Mouse (Mus musculus) G1E-ER4 (cell line): ENCODE data around the gene Oosp3. TPM values are rescaled to one million over a fixed set of nuclear protein-coding genes. Genes with fewer than 3 reads are reported as not detected.
A peak's percentile ranks its signal among the peaks of the same experiment; 100 is the strongest.

Source experiments
- GATA1 ChIP-seq: IDR thresholded peaks from one replicate; pipeline ENCODE4 v1.8.0; 2012; ENCODE audit warnings: low read length, inconsistent platforms
- polyA plus RNA-seq: library from polyadenylated mRNA; stranded (reverse); fragments of >175 nt; gene quantifications from 2 replicates; pipeline ENCODE4 v1.2.3, GENCODE M21; 2012

The Oosp3 gene
- polyA plus RNA-seq: not detected in 2 replicates

DNA sequence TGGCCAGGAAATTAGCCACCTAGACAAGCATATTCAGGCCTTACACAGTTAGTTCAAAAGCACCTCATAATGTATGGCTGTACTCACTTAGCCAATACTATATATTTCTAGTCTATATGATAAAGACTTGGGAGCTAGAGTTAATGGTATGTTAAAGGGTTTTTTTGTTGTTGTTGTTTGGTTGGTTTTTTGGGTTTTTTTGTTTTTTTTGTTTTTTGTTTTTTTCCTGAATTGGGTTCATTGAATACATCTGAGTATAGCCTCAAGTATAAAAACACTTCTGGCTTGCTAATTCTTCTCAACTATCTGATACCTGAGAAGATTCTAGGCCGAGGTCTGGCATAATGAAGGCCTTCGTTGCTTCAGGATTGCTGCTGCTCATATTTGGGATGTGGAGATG lies at the start of gene Oosp3:
Gene Oosp3, plus strand, starts transcription at position 301 of the 400 bp plus-strand sequence.
- no peak for TF ChIP-seq GATA1

DNA sequence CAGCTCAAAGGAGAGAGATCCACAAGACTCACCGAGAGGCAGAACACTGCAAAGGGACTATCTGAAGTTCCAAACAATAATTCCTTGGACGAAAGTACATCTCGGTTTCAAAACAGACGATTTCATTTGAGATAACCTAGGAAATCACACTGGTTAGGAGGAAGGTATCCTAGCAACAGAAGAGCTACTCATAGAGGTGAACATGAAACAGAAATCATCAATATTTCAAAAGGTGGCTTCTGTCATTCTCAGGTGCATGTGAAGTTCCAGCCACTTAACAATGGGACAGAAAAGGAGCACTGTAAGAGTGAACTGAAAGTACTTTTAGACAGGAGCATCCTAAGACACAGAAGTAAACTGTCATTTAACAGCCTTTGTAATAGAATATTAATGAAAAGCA lies 47.3 kb upstream of the Oosp3 start:
- no peak for TF ChIP-seq GATA1

DNA sequence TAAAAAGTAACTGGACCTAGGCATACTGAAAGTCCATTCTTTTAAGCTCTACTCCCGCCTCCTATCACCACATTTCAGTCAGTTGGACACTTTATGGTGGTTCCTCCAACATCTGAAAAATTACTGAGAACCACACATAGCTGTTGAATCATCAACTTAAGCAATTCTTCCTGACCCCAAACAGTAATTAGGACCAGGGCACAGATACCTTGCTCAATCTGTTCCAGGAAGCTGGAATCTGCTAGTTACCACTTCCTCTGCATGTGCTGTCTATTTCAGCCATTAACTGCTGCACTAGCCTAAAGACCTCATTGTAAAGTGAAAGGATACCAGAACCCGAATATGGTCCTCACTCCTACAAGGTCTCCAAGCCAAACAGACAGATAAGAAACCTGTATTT lies 37.7 kb upstream of the Oosp3 start:
- TF ChIP-seq GATA1: no peak

DNA sequence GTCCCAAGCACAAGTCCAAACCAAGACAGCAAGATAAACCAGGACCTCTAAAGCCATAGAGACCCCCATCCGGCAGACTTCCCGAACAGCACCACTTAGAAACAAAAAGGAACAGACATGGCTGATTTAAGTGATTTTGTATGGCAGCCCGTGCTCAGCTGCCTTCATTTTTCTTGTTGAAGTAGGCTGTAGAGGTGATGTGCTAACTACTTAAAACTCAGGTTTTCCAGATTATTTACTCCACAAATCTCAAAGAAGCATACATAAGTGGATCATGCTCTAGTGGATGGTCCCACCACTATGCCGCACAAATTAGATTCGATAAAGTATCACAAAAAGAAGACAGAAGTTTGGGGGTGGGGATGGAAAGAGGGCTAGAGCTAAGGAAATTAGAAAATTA lies 36.4 kb upstream of the Oosp3 start, which contains the start of gene Oosp2:
Gene Oosp2, minus strand, starts transcription at position 101 of the 400 bp plus-strand sequence.
- no peak for TF ChIP-seq GATA1

DNA sequence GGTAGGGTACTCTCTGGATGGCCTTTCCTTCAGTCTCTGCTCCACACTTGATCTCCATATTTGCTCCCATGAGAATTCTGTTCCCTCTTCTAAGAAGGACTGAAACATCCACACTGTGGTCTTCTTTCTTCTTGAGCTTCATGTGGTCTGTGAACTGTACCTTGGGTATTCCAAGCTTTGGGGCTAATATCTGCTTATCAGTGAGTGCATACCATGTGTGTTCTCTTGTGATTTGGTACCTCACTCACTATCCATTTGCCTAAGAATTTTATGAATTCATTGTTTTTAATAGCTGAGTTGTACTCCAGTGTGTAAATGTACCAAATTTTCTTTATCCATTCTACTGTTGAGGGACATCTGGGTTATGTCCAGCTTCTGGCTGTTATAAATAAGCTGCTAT lies 35.3 kb upstream of the Oosp3 start:
- TF ChIP-seq GATA1: no peak

DNA sequence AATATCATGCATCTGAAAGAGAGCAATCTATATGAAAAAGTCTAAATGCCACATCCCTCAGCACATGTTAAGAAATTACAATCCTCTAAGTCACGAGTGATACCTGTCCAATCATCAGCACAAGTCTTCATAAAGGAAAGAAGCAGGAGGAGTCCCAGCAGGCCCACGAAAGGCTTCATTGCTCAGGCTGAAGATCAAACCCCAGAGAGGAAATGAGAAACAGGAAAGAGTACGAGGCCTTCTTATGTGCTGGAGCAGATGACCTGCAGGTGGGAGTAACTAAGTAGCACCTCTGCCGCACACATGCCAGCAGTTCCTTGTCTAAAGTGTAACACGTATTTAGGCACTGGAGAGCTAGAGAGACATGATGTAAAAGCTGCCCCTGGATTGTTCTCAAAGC lies 6.0 kb upstream of the Oosp3 start, which contains the start of gene Oosp1:
Gene Oosp1, minus strand, starts transcription at position 312 of the 400 bp plus-strand sequence.
- no peak for TF ChIP-seq GATA1

DNA sequence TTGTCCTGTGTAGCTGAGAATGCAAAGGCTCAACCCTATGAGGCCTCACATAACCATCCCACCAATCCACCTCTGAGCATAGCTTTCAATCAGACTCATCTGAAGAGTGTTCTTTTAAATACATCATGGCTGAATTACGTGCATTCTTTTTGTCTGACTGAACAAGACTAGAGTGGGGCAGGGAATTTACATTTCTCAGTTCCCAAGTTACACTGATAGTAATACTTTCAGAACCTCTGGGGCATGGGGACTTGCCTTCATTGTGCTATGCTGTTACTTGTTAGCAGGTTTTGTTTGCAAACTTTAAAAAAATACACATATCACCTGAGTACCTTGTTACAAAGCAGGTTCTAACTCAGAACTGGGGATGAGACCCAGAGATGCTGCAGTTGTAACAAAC lies 5.4 kb upstream of the Oosp3 start:
- no peak for TF ChIP-seq GATA1

DNA sequence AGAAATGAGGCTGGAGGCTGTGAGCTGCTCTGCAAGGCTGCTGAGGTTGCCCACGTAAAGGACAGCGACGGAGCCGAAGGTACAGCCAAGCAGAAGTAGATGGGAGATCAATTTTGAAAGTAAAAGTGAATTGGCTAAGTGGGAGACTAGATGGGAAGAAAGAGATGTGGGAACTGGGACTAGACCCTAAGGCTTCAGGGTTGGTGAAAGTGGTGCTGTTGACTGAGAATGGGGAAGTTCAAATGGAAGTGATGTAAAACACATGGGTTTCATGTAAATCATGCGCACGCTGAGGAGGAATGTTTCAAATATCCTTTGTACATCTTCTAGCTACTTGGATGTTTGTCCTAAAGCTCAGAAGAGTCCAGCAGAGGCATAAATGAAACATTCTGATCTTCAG lies 1.5 kb downstream of the Oosp3 start:
- no peak for TF ChIP-seq GATA1

DNA sequence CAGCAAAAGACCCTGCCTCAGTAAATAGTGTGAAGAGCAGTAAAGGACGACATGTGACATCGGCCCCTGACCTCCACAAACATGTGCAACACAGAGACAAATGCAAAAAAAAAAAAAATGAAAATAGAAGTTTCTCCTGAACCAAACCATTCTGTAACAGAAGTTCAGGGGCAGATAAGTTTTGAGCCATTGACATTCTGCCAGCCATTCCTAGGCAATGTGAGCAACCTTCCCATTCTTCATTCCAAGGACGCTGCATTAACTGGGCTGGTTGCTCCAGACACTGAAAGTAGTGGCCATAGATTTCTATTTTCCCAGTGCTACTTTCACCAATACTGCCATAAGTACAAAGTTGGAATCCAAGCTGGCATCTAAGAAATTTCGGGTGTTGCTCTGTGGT lies 15.6 kb downstream of the Oosp3 start:
- TF ChIP-seq GATA1: no peak

DNA sequence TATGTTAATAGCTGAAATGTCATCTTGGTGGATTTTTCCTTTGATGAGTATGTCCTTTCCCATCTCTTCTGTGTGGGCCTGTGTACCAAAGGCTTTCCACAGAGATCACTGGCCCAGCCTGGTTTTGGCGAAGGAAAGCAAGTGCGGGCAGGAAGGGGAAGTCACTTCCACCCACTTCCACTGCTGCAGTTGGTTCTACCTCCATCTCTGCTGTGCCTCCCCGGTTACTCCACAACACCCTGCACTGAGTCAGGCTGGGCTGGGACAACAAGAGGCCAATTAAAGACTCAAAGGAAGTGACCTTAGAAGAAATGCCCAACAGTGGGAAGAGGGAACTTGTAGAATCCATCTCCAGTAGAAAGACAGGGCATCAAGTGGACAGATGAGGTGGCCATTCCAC lies 23.2 kb downstream of the Oosp3 start:
- TF ChIP-seq GATA1: no peak

DNA sequence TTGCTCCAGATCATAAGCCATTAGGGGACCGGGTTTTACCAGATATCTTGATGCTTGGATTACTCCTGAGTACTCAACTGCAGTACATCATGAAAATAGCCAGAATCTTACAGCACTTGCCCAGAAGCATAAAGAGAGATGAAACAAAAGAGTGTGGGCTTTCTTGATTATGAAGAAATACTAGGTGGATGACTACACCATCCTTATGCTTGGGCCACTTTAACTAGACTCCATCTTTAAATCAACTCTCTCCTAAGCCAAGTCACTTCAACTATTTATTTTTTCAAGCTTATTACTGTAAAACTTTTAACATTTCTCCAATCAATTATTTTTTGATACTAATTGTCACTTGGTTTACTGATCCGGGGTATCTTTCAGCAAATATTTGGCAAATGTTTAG lies 27.0 kb downstream of the Oosp3 start:
- TF ChIP-seq GATA1: no peak

DNA sequence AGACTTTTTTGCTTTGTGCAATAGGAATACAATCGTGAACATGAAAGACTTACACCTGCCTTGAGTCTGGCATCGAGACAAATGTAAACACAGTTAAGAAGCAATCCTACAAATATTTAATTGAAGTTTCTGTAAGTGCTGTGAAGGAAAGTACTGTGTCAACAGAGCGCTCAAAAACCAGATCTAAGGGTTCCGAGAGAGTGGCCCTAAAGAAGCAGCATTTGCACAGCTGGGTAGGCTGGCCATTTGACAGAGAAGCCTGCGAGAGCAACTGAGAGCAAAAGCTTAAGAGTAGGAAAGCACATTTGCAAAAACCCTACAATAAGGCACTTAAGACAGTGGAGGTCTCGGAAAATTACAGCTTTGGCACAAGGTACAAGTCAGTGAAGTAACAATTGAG lies 27.4 kb downstream of the Oosp3 start:
- TF ChIP-seq GATA1: no peak

DNA sequence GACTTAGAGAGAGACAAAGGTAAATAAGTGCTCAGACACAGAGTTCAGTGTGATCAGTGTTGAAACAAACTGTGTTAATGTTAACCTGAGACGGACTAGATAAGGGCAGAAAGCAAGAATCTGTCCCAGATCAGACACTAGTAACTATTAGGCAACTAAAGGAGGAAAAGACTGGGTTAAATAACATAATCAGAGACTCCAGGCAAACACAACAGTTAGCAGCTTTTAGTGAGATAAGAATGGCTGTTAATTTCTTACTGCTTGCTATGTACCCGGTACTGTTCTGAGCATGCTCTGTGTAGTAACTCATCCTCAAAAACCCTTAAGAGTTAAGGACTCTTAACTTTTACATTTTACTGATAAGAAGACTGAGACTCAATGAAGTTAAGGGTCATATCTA lies 29.1 kb downstream of the Oosp3 start:
- TF ChIP-seq GATA1: peak; percentile 49

DNA sequence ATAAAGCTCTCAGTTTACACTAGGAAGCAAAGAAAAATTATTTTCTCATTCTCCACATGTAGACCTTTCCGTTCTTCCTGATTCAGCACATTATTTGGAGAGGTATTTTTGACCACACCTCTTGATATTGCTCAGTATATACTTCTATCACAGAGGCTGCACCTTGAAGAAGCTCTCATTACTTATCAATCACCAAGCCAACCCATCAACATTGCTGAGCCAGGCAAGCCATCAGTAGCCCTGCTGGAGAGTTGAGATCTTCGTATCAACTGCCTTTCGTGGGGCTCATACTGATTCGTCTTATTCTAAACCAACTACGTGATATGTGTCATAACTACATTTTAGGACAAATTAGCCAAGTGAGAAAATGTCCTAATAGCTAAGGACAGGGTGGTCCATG lies 30.4 kb downstream of the Oosp3 start:
- TF ChIP-seq GATA1: no peak

DNA sequence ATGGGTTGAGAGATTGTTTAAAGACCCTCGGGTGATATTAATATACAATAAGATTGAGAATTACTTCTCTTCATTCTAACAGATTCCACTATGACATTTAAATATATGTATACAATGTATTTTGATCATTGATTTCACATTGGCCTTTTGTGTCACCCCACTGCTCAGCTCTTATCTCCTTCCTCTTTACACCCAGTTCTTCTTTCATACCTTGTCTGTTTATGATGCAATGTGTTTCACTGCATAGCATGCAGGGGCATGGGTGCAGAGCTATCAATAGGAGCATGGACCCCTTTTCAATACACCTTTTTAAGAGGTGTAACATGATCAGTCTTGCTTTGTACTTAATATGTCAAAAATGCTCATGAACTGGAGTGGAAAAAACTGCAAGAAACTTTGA lies 33.4 kb downstream of the Oosp3 start:
- no peak for TF ChIP-seq GATA1

DNA sequence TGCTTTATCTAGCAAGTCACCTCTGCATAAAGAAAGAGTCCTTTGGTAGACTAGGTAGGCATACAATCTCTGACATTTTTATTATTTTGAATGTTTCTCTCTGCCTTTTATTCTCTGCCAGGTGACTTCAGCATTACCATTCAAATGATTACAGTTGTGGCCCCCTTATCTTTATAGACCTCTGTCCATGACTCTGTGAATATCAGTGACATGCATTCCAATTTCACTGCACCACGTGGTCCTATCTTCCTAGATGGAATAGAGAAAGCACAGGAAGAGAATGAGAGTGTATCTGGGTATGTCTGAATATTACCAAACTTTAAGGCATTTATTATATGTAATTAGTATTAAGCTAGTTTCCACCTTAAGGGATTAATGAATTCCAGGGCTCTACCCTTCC lies 39.6 kb downstream of the Oosp3 start:
- no peak for TF ChIP-seq GATA1

DNA sequence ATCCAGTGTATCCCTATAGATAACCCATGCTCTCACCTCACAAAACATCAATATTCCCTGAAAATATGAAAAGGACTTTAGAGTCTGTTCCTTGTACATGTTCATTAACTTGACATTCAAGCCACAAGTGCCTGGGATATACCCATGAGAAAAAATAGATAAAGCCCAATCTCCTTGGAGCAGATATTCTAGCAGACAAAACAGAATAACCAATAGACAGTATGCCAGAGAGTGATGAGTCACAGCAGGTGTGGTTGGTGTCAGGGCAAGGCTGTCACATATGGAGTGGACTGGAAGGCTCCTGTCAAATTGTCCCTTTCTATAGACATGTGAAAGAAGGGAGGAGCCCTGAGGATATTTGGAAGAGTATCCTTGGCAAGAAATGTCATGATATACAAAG lies 48.8 kb downstream of the Oosp3 start:
- no peak for TF ChIP-seq GATA1

DNA sequence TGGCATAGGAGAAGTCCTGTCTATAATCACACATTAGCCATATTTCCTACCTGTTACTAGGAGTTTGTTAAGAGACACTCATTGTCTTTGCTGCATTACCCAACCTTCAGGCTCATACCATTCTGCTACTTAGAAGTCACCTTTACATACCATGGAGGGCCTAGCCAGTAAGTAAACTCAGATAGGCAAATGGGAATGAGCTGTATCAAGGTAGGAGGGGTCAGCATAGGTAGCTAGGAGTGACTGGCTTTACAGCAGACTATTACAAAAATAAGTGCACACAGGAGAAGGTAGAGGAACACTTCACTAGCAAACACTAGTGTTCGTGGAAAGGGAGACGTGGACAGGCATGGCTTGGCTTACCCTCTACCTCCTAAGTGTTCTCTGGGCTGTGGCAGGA lies 50.4 kb downstream of the Oosp3 start, which contains the start of gene Gif:
Gene Gif, plus strand, starts transcription at position 257 of the 400 bp plus-strand sequence.
- TF ChIP-seq GATA1: no peak

Other genes starting within 250 kb of the Oosp3 start
- gene Ms4a6c, start 227.7 kb upstream of the Oosp3 start, polyA plus RNA-seq: not detected in 2 replicates
- gene Gm8369, start 211.1 kb upstream of the Oosp3 start, polyA plus RNA-seq: not detected in 2 replicates
- gene Ms4a6b, start 180.5 kb upstream of the Oosp3 start, polyA plus RNA-seq: not detected in 2 replicates
- not detected in 2 replicates for gene Ms4a4d, start 160.3 kb upstream of the Oosp3 start, polyA plus RNA-seq
- not detected in 2 replicates for gene Ms4a6d, start 92.2 kb upstream of the Oosp3 start, polyA plus RNA-seq
- gene Ms4a2, start 73.3 kb upstream of the Oosp3 start, polyA plus RNA-seq: not detected in 2 replicates
- gene Ms4a3, start 56.2 kb upstream of the Oosp3 start, polyA plus RNA-seq: not detected in 2 replicates
- not detected in 2 replicates for gene Oosp2, start 36.5 kb upstream of the Oosp3 start, polyA plus RNA-seq
- gene Oosp1, start 5.9 kb upstream of the Oosp3 start, polyA plus RNA-seq: not detected in 2 replicates
- gene Gif, start 50.5 kb downstream of the Oosp3 start, polyA plus RNA-seq: not detected in 2 replicates
- gene Mrpl16, start 73.3 kb downstream of the Oosp3 start, polyA plus RNA-seq: 9.2 and 27.7 TPM in 2 replicates
- gene Stx3, start 122.3 kb downstream of the Oosp3 start, polyA plus RNA-seq: not detected in 2 replicates
- not detected in 2 replicates for gene Olfr1417, start 142.2 kb downstream of the Oosp3 start, polyA plus RNA-seq
- gene Olfr1418, start 164.0 kb downstream of the Oosp3 start, polyA plus RNA-seq: not detected in 2 replicates
- not detected in 2 replicates for gene Olfr1419, start 178.1 kb downstream of the Oosp3 start, polyA plus RNA-seq
- gene Olfr1420, start 189.5 kb downstream of the Oosp3 start, polyA plus RNA-seq: not detected in 2 replicates
- gene Patl1, start 215.3 kb downstream of the Oosp3 start, polyA plus RNA-seq: 10.3 and 19.4 TPM in 2 replicates